Mouse (Mus musculus) brain, embryonic 18.5 days (tissue): ENCODE measurements at regions not wholly inside any gene's neighbourhood (a gene's known extent, or its start where the extent isn't known, plus 50 kb on each side); places are given as distances from the start of the nearest gene placed in this dataset.
A peak's percentile ranks its signal among the peaks of the same experiment; 100 is the strongest.

Experiments
- DNase-seq: peaks from one replicate; pipeline ENCODE4 v3.0.0-alpha.2; 2012; ENCODE audit warnings: low read depth, low spot score

DNA sequence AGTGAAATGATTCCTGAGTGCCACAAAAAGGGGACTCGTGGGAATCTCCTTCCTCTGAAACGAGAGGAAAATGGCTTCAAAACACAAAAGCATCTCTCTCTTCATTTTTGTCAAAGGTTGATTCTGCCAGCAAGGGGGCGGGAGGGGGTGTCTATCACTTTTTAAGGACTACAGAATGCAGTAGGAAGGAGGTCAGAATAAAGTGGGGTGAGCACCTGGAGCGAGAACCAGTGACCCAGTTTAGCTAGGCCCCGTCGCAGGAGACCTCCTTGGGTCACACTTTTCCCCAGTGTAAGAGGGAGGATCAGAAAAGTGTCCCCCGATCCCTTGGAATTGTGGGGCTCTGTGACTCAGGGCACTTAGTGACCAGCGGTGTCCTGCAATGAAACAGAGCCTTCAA, 133.1 kb downstream of the Tgfb2 start:
- no peak for DNase-seq

- DNase-seq = no peak
Measured at GRCm38 (mm10) chr1:186572092-186572491, 133.7 kb downstream of the Tgfb2 start.

- no peak for DNase-seq
Measured at GRCm38 (mm10) chr1:186568496-186568895, 137.3 kb downstream of the Tgfb2 start.

DNA sequence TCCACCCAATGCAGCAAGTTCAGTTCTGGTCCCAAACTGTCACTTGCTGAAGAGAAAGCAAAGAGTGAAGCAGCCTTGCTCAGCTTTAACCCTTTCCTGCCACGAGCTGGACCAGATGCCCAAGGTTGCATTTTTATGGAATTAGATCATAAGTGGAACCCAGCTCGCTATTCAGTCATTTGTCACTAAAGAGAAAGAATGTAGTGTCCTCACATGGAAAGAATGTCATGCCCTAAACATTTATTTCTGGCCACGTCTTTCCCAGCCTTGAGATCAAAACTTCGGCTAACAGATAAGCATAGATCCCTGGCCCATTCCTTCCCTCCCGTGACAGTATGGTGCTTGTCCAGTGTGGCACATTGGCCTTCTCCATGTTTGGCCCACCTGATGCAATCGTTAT, 137.7 kb downstream of the Tgfb2 start:
- DNase-seq = no peak

- DNase-seq = no peak
Measured at GRCm38 (mm10) chr1:186567136-186567826, 138.5 kb downstream of the Tgfb2 start.

GRCm38 (mm10) chr1:186562027-186562426, 143.8 kb downstream of the Tgfb2 start:
- no peak for DNase-seq

- DNase-seq = no peak
Measured at GRCm38 (mm10) chr1:186555441-186555975, 150.3 kb downstream of the Tgfb2 start.

- no peak for DNase-seq
Measured at GRCm38 (mm10) chr1:186554520-186555010, 151.2 kb downstream of the Tgfb2 start.

GRCm38 (mm10) chr1:186552689-186553088, 153.1 kb downstream of the Tgfb2 start:
- DNase-seq = no peak

DNA sequence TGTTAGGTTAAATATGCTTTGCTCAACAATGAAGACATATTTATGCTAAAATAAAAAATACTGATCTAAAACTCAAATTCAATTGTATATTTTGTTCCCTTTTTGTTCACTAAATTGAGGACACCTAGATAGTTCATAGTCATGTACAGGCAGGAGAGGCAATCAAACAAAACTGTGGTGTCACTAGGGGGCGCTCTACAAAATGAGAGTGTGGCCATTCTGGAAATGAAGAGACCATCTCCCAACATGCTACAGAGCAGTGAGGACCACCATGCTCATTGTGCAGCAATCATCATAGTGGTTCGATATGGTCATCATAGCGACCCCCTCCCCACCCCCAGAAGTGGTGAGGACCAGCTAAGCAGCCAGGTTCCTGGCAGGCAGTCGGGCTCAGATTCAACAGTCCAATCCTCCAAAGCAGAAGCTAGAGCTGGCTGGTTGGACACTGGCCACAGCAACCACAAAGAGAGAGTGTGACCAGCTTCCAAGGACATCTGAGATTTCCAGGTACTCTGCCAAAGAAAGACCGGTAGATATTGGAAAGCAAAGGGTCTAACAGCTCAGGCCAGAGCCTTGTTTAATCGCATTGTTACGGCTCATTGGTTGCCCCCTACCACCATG, 155.4 kb downstream of the Tgfb2 start:
- DNase-seq = peak; percentile 3

DNA sequence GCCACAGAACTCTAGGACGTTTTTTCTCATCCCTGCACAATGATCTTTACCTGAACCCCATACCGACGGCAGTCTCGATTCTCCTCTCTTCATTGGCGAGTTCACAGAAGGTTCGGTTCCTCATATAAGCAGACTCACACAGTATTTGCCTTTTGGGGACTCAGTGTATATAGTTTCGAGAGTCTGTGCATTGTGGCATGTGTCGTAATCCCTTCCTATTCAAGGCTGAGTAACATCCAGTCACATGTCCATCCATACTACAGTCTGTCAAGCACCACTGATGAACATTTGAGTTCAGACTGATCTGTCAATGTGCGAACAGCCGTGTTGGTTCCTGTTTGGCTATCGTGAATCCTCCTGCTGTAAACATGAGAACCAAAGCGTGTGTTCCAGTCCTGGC, 156.6 kb downstream of the Tgfb2 start:
- DNase-seq = no peak

DNA sequence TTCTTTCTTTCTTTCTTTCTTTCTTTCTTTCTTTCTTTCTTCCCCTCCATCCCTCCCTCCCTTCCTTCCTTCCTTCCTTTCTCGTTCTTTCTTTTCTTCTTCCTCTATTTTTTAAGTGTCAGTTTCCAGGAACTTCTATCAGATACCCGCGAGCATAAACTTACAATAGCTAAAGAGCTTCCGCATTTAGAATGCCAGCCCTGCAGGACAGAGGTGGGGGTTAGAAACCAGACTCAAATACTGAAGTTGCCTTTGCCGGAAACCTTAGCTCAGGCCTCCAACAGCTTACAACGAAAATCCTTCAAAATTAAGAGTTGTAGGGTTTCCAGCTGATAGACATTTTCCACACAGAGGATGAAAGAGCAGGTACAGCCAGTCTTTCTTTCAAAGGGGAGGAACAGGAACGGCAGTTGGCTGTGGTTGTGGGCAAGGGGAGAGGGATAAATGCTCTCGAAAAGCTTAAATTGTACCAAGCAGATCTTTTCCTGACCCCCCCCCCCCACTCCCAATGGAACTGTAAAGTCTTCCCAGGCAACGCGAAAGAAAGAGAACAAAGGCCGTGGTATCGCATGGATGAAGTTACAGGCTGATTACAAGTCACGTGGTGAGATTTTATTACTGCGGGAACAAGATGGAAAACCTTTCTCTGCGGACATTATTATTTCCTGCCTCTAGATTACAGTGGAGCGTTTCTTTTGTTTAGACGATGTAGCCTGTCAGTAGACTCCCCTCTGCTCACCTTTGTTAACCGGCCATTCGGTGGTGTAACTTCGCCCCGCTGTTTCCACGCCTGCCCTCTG, 159.2 kb downstream of the Tgfb2 start:
- peak; percentile 8 for DNase-seq

GRCm38 (mm10) chr1:186540070-186540469, 165.7 kb downstream of the Tgfb2 start:
- DNase-seq = no peak

GRCm38 (mm10) chr1:186538233-186538632, 167.6 kb downstream of the Tgfb2 start:
- DNase-seq = no peak

- no peak for DNase-seq
Measured at GRCm38 (mm10) chr1:186515976-186516375, 189.8 kb downstream of the Tgfb2 start.

- no peak for DNase-seq
Measured at GRCm38 (mm10) chr1:186515071-186515470, 190.7 kb downstream of the Tgfb2 start.

DNA sequence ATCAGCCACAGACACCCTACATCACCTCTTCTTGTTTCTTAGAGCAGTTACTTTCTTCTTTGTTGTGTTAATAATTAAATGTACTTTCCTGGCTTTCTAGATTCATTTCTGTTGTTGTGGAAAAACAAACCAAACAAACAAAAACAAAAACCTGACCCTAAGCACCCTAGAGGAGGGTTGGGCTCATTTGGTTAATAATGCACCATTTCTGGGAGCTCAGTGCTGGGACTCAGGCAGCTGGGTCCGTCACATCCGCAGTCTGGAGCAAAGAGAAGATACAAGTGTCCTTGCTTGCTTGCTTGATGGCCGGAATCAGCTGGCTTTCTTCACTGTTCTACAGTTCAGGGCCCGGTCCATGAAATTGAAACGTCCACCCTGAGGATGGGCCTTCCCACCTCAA, 191.9 kb downstream of the Tgfb2 start:
- DNase-seq = no peak

- DNase-seq = no peak
Measured at GRCm38 (mm10) chr1:186510531-186510930, 195.3 kb downstream of the Tgfb2 start.

GRCm38 (mm10) chr1:186508358-186508757, 197.4 kb downstream of the Tgfb2 start:
- DNase-seq = no peak

DNA sequence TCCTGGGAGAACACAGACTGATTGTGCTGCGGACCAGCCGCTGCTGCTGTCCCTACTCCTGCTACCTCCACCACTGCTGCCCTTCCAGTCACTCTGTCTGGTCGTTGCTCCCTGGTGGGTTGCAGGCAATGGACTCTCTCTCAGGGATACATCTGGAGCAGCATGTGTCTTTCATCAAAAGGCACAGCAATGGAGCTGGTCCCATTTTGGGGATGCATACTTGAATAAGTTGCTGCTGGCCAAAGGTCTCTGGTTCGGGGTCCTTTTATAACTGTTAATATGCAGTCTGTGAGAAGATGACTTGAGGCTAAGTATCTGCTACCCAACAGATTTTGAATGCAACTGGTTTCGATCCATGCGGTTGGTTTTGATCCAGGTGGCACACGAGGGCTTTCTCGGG, 197.8 kb downstream of the Tgfb2 start:
- DNase-seq = no peak

DNA sequence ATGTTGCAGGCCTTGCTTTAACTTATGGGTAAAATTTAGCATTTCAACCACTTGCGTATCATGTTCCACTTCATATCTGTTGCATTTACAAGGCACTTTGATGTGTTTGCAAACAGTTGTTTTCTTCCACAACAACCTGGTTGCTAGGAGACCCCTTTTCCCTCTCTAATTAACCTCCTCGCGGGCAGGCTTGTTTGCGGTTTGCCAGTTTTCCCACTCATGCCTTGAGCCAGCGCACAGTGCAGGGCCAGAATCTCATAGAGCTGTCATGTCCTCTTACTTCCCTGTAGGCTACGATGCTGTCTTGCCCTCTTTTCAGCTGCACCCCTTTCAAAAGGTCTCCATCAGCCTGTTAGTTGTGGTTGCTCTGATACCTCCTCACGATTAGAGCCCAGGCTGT, 199.3 kb downstream of the Tgfb2 start:
- DNase-seq = no peak

- DNase-seq = no peak
Measured at GRCm38 (mm10) chr1:186505912-186506311, 199.9 kb downstream of the Tgfb2 start.
